Mouse (Mus musculus) heart, embryonic 14.5 days (tissue): ENCODE results near the gene Tgfbr2. TPM values are rescaled to one million over a fixed set of nuclear protein-coding genes. Genes with fewer than 3 reads are reported as not detected.

Experiments used
- ATAC-seq: fragments of 200-750 bp; cut with Nextera tagmentation; 2 replicates; pipeline ENCODE4 v1.8.0; 2017; ENCODE audit warnings: low read depth, moderate TSS enrichment; ENCODE audit not compliant: insufficient number of reproducible peaks, insufficient read depth, low FRiP score
- H3K27ac ChIP-seq, 2 experiments: fragments of 200-500 bp in 1 of 2; fragments of 300-500 bp in 1 of 2; sonication (generic) in 1 of 2; replicated peaks in 1 of 2; 2 replicates each; pipeline ENCODE4 v1.5.1; 2012 to 2014; ENCODE audit warnings: low read depth in 2 of 2, low read length in 2 of 2, control low read depth in 1 of 2, mild to moderate bottlenecking in 1 of 2, mixed read lengths in 1 of 2; ENCODE audit not compliant: control insufficient read depth in 1 of 2, insufficient read depth in 1 of 2
- H3K27me3 ChIP-seq: fragments of 300-500 bp; sonication (generic); 2 replicates; pipeline ENCODE4 v1.6.1; 2014; ENCODE audit warnings: mild to moderate bottlenecking, low read length, control low read depth; ENCODE audit not compliant: control insufficient read depth, insufficient read depth
- H3K36me3 ChIP-seq: fragments of 300-500 bp; sonication (generic); 2 replicates; pipeline ENCODE4 v1.6.1; 2014; ENCODE audit warnings: mild to moderate bottlenecking, control low read depth, low read length, mixed read lengths; ENCODE audit not compliant: control insufficient read depth, insufficient read depth
- H3K4me1 ChIP-seq, 2 experiments: fragments of 200-500 bp in 1 of 2; fragments of 300-500 bp in 1 of 2; sonication (generic) in 1 of 2; 2 replicates each; pipeline ENCODE4 v1.6.1; 2012 to 2014; ENCODE audit warnings: low read length in 2 of 2, control low read depth in 1 of 2, mixed read lengths in 1 of 2; ENCODE audit not compliant: control insufficient read depth in 2 of 2, insufficient read depth in 2 of 2
- H3K4me2 ChIP-seq: fragments of 300-500 bp; sonication (generic); 2 replicates; pipeline ENCODE4 v1.6.1; 2014; ENCODE audit warnings: mild to moderate bottlenecking, low read length
- H3K4me3 ChIP-seq, 2 experiments: fragments of 200-500 bp in 1 of 2; fragments of 300-500 bp in 1 of 2; sonication (generic) in 1 of 2; 2 replicates each; pipeline ENCODE4 v1.5.1; 2012 to 2014; ENCODE audit warnings: low read length in 2 of 2, mild to moderate bottlenecking in 2 of 2, control low read depth in 1 of 2, low read depth in 1 of 2, moderate library complexity in 1 of 2; ENCODE audit not compliant: control insufficient read depth in 1 of 2, insufficient read depth in 1 of 2
- H3K9ac ChIP-seq: fragments of 300-500 bp; sonication (generic); 2 replicates; pipeline ENCODE4 v1.6.1; 2014; ENCODE audit warnings: mild to moderate bottlenecking, low read length
- H3K9me3 ChIP-seq: fragments of 300-500 bp; sonication (generic); 2 replicates; pipeline ENCODE4 v1.6.1; 2016; ENCODE audit warnings: low read length, control low read depth; ENCODE audit not compliant: control insufficient read depth
- WGBS: fragments of 180-500 bp; shearing (Covaris S2); extraction: QIAGEN DNeasy Blood & Tissue Kit; methylation state at CpG from one replicate; pipeline ENCODE4 v1.1.7; 2014; 5-methylcytosine and 5-hydroxymethylcytosine counted together
- polyA plus RNA-seq: library from polyadenylated mRNA; unstranded; fragments of >200 nt; fragmentation: Nextera tagmentation; extraction: Ambion mirVana; gene quantifications from 2 replicates; pipeline ENCODE4 v1.2.1, GENCODE M21; 2014

Tgfbr2 gene
- polyA plus RNA-seq, 1 experiment from 2014 or later = 24.6 TPM

DNA sequence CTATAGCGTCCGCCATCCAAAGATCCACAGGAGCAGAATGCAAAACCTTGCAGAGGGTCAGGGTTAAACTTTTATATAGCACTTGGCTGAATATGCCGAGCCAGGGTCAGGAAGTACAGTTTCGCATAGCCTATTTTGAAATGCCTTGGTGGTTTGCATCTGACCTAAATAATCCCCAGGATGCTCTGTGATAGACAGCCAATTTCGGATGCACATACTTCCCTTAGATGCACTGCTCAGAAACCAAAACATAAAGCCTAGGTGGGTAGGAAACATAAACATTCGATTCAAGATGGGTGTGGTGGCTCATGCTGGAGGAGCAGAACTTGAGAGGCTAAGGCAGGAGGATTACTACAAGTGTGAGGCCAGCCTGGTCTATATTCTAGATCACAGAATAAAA, 6.1 kb downstream of the Tgfbr2 start:
- no peak overlapping the region for H3K27ac ChIP-seq
- no peaks in the 10 kb centered on the region for H3K36me3 ChIP-seq
- WGBS = 68% methylated on average over 6 of the region's 6 CpGs
- H3K4me3 ChIP-seq = no peak overlapping the region
- H3K9me3 ChIP-seq = no peaks in the 10 kb centered on the region
- no peak for ATAC-seq
- no peaks in the 10 kb centered on the region for H3K27me3 ChIP-seq
- H3K4me1 ChIP-seq = peaks cover 3% of the 10 kb centered on the region in 2 experiments; a peak in 2 of 4 replicates
- H3K4me2 ChIP-seq = no peak overlapping the region
- H3K9ac ChIP-seq = no peak overlapping the region

DNA sequence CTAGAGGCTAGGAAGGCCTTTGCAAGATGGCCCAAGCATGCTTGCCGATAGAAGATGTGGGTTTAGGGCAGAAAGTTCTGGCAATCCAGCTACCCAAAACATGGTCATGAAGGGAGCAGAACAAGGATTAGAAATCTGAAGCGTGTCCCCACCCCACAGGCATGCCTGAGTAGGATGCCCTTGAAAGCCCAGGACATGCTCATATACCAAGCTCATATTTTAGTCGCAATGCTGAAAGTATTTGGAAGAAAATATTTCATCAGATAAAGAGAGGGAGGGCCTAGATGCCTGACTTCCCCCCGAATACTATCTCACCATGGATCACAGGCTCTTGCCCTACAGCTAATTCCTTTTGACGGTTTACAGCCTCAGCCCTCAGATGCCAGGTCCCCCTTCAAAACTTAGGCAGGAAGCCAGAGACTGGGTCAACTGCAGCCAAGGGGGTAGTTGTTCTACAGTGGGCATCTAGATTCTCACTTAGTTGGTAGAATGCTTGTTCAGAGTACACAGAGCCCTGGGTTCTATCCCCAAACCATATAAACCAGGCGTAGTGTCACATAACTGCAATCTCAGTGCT, 7.8 kb downstream of the Tgfbr2 start:
- H3K9ac ChIP-seq = no peak overlapping the region
- peaks cover 2 to 3% of the 10 kb centered on the region in 2 experiments; a peak in 2 of 4 replicates for H3K4me1 ChIP-seq
- ATAC-seq = no peak
- WGBS = 68% methylated on average over 6 of the region's 6 CpGs
- H3K9me3 ChIP-seq = 0 out of 2 replicates have a peak, but pooled peaks cover 2% of the 10 kb centered on the region
- no peak overlapping the region for H3K27ac ChIP-seq
- H3K27me3 ChIP-seq = no peaks in the 10 kb centered on the region
- no peak overlapping the region for H3K4me3 ChIP-seq
- H3K4me2 ChIP-seq = no peak overlapping the region
- H3K36me3 ChIP-seq = no peaks in the 10 kb centered on the region

DNA sequence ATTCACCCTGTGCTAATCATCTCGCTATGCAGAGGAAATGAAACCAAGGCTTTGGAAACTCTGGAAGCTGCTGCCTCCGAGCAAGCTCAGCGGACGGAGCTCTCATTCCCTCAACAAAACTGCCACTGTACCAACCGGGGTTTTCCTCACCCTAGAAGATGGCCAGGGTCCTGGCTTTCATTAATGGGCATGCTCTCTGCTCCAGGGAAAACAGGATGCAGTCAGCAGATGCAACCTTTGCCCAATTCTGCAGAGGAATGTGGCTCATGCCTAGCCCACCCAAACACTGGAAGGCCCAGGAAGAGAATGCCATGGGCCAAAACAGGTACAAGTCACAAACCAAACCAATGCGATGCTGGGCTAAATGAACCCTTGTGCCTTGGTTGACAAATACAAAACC, 8.8 kb downstream of the Tgfbr2 start:
- 88% methylated on average over 6 of the region's 6 CpGs for WGBS
- Histone ChIP-seq H3K27me3 (no peaks in the 10 kb centered on the region), H3K4me1 (peaks cover 2 to 4% of the 10 kb centered on the region in 2 experiments; a peak in 2 of 4 replicates), H3K27ac (no peak overlapping the region), H3K9me3 (0 out of 2 replicates have a peak, but pooled peaks cover 2% of the 10 kb centered on the region), H3K4me2 (no peak overlapping the region), H3K4me3 (no peak overlapping the region), H3K9ac (no peak overlapping the region), H3K36me3 (no peaks in the 10 kb centered on the region)
- ATAC-seq = no peak

DNA sequence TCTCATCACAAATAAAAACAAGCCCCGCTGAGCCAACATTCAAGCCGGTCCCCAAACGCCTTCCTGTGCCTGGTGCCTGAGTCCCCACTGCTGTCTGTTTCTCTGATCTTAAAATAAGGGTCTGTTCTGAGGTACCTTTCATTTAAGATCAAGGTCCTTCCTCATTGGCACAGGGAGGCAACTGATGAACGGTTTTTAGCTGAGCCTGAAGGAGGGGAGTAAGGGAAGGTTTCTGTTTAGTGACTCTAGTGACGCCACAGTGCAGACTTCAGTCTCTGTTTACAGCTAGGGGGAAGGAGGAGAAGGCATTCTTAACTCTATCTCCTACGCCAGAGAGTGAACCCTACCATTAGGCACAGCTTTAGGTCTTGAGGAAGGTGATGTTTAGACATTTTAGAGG, 11.3 kb downstream of the Tgfbr2 start:
- ATAC-seq = no peak
- Histone ChIP-seq H3K27ac (no peak overlapping the region), H3K4me3 (no peak overlapping the region), H3K9ac (no peak overlapping the region), H3K27me3 (no peaks in the 10 kb centered on the region), H3K4me1 (0 out of 4 replicates have a peak, but pooled peaks cover 0 to 8% of the 10 kb centered on the region in 2 experiments), H3K4me2 (no peak overlapping the region), H3K36me3 (no peaks in the 10 kb centered on the region), H3K9me3 (0 out of 2 replicates have a peak, but pooled peaks cover 2% of the 10 kb centered on the region)
- WGBS = 79% methylated on average over 6 of the region's 6 CpGs

DNA sequence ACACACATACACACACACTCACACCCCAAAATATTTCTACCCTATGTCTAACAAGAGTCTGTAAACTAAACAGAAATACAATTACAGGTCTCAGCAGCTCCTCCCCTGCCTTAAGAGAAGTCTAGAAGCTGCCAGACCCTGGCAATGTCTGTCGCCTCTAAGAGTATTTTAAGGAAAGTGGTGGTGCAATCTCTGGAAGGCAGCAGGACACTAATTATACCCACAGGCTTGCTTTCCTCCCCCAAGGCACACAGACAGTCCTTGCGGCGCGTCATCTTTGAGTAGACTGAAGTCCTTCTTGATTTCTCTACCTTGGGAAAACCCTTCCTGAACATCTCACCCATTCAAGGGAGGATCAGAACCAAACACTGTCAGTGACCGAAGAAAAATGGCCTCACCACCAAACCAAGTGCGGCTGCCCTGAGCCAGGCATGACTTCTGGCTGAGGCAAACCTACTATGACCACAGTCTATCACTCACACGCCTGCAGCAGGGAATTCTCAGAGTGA, 12.2 kb downstream of the Tgfbr2 start:
- no peak overlapping the region for H3K4me3 ChIP-seq
- 86% methylated on average over 7 of the region's 7 CpGs for WGBS
- no peak overlapping the region for H3K9ac ChIP-seq
- no peaks in the 10 kb centered on the region for H3K36me3 ChIP-seq
- H3K9me3 ChIP-seq = 0 out of 2 replicates have a peak, but pooled peaks cover 2% of the 10 kb centered on the region
- no peak overlapping the region for H3K4me2 ChIP-seq
- no peak overlapping the region for H3K27ac ChIP-seq
- no peak for ATAC-seq
- no peaks in the 10 kb centered on the region for H3K27me3 ChIP-seq
- H3K4me1 ChIP-seq = 0 out of 4 replicates have a peak, but pooled peaks cover 0 to 8% of the 10 kb centered on the region in 2 experiments

DNA sequence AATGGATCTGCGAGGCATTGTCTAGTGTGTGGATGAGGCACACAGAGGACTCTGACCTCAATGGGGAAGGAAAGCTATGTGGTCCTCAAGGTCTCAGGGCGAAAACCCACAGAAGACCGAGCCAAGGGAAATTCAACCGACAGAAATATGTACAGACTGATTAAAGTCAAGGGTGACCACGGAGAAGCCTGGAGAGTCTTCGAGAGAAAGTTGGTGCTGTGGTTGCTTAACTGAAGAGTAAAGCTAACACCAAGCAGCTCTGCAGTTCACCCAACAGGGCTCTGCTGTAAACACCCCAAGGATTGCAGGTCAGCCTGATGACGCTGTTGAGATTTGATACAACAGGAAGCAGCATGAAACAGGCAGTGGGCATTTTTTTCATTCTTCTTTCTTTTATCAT, 14.3 kb downstream of the Tgfbr2 start:
- H3K4me3 ChIP-seq = no peak overlapping the region
- H3K4me2 ChIP-seq = no peak overlapping the region
- H3K27ac ChIP-seq = 0 out of 4 replicates have a peak overlapping the region, but pooled peaks of 1 of the 2 experiments have one; percentile 9
- 79% methylated on average over 7 of the region's 7 CpGs for WGBS
- H3K27me3 ChIP-seq = no peaks in the 10 kb centered on the region
- H3K4me1 ChIP-seq = 0 out of 4 replicates have a peak, but pooled peaks cover 0 to 6% of the 10 kb centered on the region in 2 experiments
- 0 out of 2 replicates have a peak, but pooled peaks cover 3% of the 10 kb centered on the region for H3K36me3 ChIP-seq
- no peak for ATAC-seq
- no peak overlapping the region for H3K9ac ChIP-seq
- H3K9me3 ChIP-seq = 0 out of 2 replicates have a peak, but pooled peaks cover 2% of the 10 kb centered on the region

DNA sequence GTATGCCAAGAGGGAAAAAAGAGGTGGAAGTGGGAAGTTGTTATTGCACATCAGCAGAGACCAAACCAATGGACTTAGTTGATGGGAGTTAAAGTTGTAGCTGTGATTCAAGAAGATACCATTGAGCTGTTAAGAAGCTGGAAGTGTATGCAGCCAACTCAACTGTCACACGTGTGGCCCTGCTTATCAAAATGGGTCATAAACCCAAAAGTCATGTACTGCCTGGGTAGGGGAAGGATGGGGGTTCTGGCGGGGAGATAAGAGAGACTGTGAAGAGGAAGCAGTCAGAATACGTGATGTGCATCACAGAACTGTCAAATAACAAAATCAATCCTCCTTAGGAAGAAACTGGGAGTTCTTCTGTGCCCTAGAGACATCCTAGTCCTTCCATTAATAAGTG, 15.1 kb downstream of the Tgfbr2 start:
- no peak overlapping the region for H3K27ac ChIP-seq
- no peak overlapping the region for H3K4me3 ChIP-seq
- 79% methylated on average over 3 of the region's 3 CpGs for WGBS
- no peaks in the 10 kb centered on the region for H3K27me3 ChIP-seq
- no peak for ATAC-seq
- H3K36me3 ChIP-seq = peaks cover 8% of the 10 kb centered on the region; the same call in 1 of the 2 replicates
- H3K9ac ChIP-seq = no peak overlapping the region
- H3K4me1 ChIP-seq = 0 out of 4 replicates have a peak, but pooled peaks cover 0 to 6% of the 10 kb centered on the region in 2 experiments
- H3K9me3 ChIP-seq = 0 out of 2 replicates have a peak, but pooled peaks cover 2% of the 10 kb centered on the region
- no peak overlapping the region for H3K4me2 ChIP-seq
